Mouse (Mus musculus) embryonic stem cell, embryonic (primary cell): ENCODE measurements around the gene Gm45234.

Experiments used
- CTCF ChIA-PET, 4 experiments: fragments of 300-600 bp in 2 of 4; fragments of 350-600 bp in 2 of 4; sonication (Branson Sonifier 250); formaldehyde crosslinking; loops; one replicate each; lab custom pipeline; 2022; ENCODE audit warnings: inconsistent platforms in 2 of 4; lab: Charles Lee
- POLR2A ChIA-PET, 4 experiments: fragments of 300-600 bp in 2 of 4; fragments of 350-600 bp in 2 of 4; sonication (Branson Sonifier 250); formaldehyde crosslinking; loops; one replicate each; lab custom pipeline; 2022; ENCODE audit warnings: antibody characterized with exemption in 4 of 4, inconsistent platforms in 1 of 4; lab: Charles Lee

The Gm45234 gene

DNA sequence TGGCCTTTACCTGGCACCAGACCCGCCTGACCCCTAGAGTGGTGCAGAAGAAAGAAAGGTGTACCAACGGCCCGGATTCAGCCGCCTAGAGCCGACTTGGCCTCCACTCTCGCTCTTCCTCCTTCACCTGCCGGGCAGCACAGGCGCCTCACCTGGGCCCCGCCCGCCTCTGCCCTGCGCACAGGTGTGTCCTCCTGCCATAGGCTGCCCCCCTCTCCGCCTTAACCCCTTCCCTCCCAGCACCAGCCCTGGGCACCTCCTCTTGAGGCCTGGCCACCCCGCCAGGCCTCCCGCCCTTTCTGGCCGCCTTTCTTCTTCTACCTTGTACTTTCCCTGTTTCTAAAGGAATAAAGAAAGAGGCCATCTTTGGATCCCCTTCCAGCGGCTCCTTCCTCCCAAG is 37.1 kb downstream of the Gm45234 start:
- CTCF ChIA-PET, result interaction anchor here (0.6 to 1.7 kb wide), 12 partner anchors 14 to 363 kb away, joined by 3 to 8 read pairs (median 4); partner anchors contain the start of genes C1rl (in 1 of the 4) and Ptpn6 (in 1 of the 4)
- POLR2A ChIA-PET, result interaction anchor here (0.6 to 24.9 kb wide), 24 partner anchors 13 to 509 kb away, joined by 3 to 686 read pairs (median 5); partner anchors contain the start of genes Grcc10 (in 4 of the 4), Ptpn6 (in 3 of the 4), Atn1 (in 1 of the 4) and Cdca3 (in 1 of the 4)

DNA sequence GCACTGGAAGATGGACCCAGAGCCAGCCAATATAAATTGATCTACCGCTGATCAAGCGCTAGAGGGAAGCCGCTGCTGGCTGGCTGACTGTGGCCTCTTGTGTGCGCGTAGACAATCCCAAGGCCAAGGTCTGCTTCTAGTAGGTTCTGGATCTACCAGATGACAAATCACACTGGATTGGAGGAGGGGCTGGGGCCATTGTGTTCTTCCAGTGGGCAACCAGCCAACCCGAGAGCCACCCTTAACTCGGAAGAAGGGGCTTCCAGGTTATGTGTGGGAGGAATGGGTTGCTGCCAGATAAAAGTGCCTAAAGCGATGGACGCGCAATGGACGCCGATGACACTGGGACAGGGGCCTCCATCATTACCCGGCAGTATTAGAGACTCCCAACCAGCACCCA is 37.9 kb downstream of the Gm45234 start:
- CTCF ChIA-PET, result interaction anchor here in 3 of 4 experiments (1.1 to 2.8 kb wide), 9 partner anchors 15 to 269 kb away, joined by 3 to 12 read pairs (median 4); partner anchors contain the start of genes Gm45234 (in 1 of the 3), Grcc10 (in 1 of the 3), Mlf2 (in 1 of the 3) and Ptpn6 (in 1 of the 3)
- POLR2A ChIA-PET, result interaction anchor here (0.6 to 24.9 kb wide), 31 partner anchors 8 to 395 kb away, joined by 3 to 686 read pairs (median 6); partner anchors contain the start of genes Grcc10 (in 4 of the 4), Ptpn6 (in 3 of the 4), Lpcat3 (in 2 of the 4) and Cdca3 (in 1 of the 4)

GRCm38 (mm10) chr6:124716864-124717490 is 38.8 kb downstream of the Gm45234 start:
- POLR2A ChIA-PET, result interaction anchor here (0.7 to 24.9 kb wide), 55 partner anchors 8 to 475 kb away, joined by 3 to 686 read pairs (median 4); partner anchors contain the start of genes Grcc10 (in 4 of the 4), Ptpn6 (in 4 of the 4), Lpcat3 (in 2 of the 4) and Atn1 (in 1 of the 4)
- CTCF ChIA-PET, result interaction anchor here (0.6 to 2.8 kb wide), 48 partner anchors 12 to 367 kb away, joined by 3 to 12 read pairs (median 4); partner anchors contain the start of genes Ptpn6 (in 3 of the 4), Grcc10 (in 2 of the 4), Mlf2 (in 2 of the 4) and Gm45234 (in 1 of the 4)

DNA sequence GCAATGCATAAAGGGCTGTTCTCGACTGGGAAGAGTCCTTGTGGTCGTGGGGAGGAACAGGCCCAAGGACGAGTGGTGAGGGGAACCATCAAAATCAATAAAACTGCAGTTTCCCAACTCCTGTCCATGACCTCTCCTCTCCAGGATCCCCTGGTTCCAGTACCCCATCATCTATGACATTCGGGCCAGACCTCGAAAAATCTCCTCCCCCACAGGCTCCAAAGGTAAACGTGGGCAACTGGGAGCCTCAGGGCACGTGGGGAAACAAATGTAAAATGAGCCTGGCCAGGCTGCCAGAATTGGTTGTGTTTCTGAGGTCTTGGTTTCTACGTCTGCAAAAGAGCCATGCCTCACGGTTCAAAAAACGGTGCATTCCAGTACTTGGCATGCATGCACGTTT is 42.9 kb downstream of the Gm45234 start:
- CTCF ChIA-PET, result interaction anchor here in 2 of 4 experiments (1.2 to 1.9 kb wide), 3 partner anchors 10 to 28 kb away, joined by 3 to 20 read pairs (median 6); partner anchors contain the start of gene Grcc10 (in 1 of the 2)
- POLR2A ChIA-PET, result interaction anchor here in 3 of 4 experiments (0.6 to 24.9 kb wide), 35 partner anchors 10 to 477 kb away, joined by 3 to 686 read pairs (median 7); partner anchors contain the start of genes Atn1 (in 3 of the 3), Grcc10 (in 3 of the 3), Ptpn6 (in 3 of the 3) and Cdca3 (in 2 of the 3)

GRCm38 (mm10) chr6:124711824-124712782 is 43.7 kb downstream of the Gm45234 start, which contains the start of the genes Emg1 and Phb2:
Emg1 (minus strand) TSS chr6:124712178.
Phb2 (plus strand) TSS chr6:124712336.
- ChIA-PET POLR2A (interaction anchor here (0.5 to 24.9 kb wide), 96 partner anchors 8 to 1907 kb away, joined by 3 to 686 read pairs (median 4); partner anchors contain the start of genes Grcc10 (in 4 of the 4), Atn1 (in 3 of the 4), Ptpn6 (in 3 of the 4) and Zfp384 (in 3 of the 4)), CTCF (interaction anchor here (0.6 to 1.9 kb wide), 17 partner anchors 9 to 219 kb away, joined by 3 to 20 read pairs (median 4); partner anchors contain the start of genes Grcc10 (in 1 of the 4), Mlf2 (in 1 of the 4) and Ptpn6 (in 1 of the 4))

- ChIA-PET POLR2A (interaction anchor here (0.6 to 24.9 kb wide), 10 partner anchors 8 to 101 kb away, joined by 3 to 686 read pairs (median 5); partner anchors contain the start of genes Grcc10 (in 3 of the 4), Ptpn6 (in 2 of the 4), Atn1 (in 1 of the 4) and Gm45234 (in 1 of the 4)), CTCF (interaction anchor here in 2 of 4 experiments (0.6 kb wide), 2 partner anchors 50 to 860 kb away, joined by 3 to 4 read pairs; no protein-coding TSS in a partner anchor)
These were observed 47.4 kb downstream of the Gm45234 start for GRCm38 (mm10) chr6:124708289-124708889.

- CTCF ChIA-PET, result interaction anchor here in 3 of 4 experiments (0.6 to 1.1 kb wide), 3 partner anchors 34 to 53 kb away, joined by 3 to 7 read pairs (median 6); no protein-coding TSS in a partner anchor
These were observed 49.7 kb downstream of the Gm45234 start for GRCm38 (mm10) chr6:124706061-124706627.

GRCm38 (mm10) chr6:124704417-124704816 is 51.4 kb downstream of the Gm45234 start:
- CTCF ChIA-PET, result interaction anchor here (0.5 to 1.2 kb wide), 9 partner anchors 13 to 1940 kb away, joined by 3 to 8 read pairs (median 3); no protein-coding TSS in a partner anchor
- POLR2A ChIA-PET, result interaction anchor here in 3 of 4 experiments (0.8 to 24.9 kb wide), 16 partner anchors 7 to 230 kb away, joined by 3 to 686 read pairs (median 8); partner anchors contain the start of genes Emg1 (in 2 of the 3), Grcc10 (in 2 of the 3), Phb2 (in 2 of the 3) and Ptpn6 (in 2 of the 3)

More at GRCm38 (mm10) chr6:124706061-124706627, 49.7 kb downstream of the Gm45234 start:
- POLR2A ChIA-PET, result interaction anchor here (0.5 to 24.9 kb wide), 25 partner anchors 8 to 225 kb away, joined by 3 to 686 read pairs (median 4); partner anchors contain the start of genes Grcc10 (in 2 of the 4), Ptpn6 (in 2 of the 4), Atn1 (in 1 of the 4) and Spsb2 (in 1 of the 4)

DNA sequence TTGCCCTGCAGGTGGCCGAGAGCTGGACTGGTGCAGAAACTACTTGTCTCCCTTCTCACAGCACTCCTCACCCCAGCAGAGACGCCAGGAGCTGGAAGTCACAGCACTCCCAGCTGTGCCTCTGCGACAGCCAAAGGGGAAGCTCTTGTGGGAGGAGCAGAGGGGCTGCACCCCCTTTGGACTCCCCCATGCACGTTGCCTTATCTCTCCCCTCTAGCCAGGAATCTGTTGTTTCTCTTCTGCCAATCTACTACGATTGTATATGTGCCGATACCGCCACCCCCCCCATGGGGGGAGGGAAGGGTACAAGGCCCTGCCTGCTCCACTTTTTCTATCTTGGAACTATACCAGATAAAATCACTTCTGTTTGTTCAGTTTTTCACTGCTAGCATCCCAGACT is 52.0 kb downstream of the Gm45234 start:
- ChIA-PET CTCF (interaction anchor here (0.5 to 2.2 kb wide), 6 partner anchors 12 to 1940 kb away, joined by 3 to 8 read pairs (median 8); partner anchors contain the start of gene C1rl (in 1 of the 4)), POLR2A (interaction anchor here (0.5 to 24.9 kb wide), 26 partner anchors 8 to 227 kb away, joined by 3 to 686 read pairs (median 8); partner anchors contain the start of genes Grcc10 (in 4 of the 4), Emg1 (in 3 of the 4), Phb2 (in 3 of the 4) and Ptpn6 (in 3 of the 4))

- ChIA-PET POLR2A (interaction anchor here (0.6 to 24.9 kb wide), 70 partner anchors 8 to 512 kb away, joined by 3 to 686 read pairs (median 5); partner anchors contain the start of genes Emg1 (in 4 of the 4), Grcc10 (in 4 of the 4), Phb2 (in 4 of the 4) and Lpcat3 (in 3 of the 4)), CTCF (interaction anchor here (0.6 to 2.9 kb wide), 82 partner anchors 9 to 489 kb away, joined by 3 to 22 read pairs (median 4); partner anchors contain the start of genes Emg1 (in 4 of the 4), Phb2 (in 4 of the 4), C1rl (in 3 of the 4) and Lpcat3 (in 3 of the 4))
These were observed 53.1 kb downstream of the Gm45234 start for GRCm38 (mm10) chr6:124702784-124703103.

DNA sequence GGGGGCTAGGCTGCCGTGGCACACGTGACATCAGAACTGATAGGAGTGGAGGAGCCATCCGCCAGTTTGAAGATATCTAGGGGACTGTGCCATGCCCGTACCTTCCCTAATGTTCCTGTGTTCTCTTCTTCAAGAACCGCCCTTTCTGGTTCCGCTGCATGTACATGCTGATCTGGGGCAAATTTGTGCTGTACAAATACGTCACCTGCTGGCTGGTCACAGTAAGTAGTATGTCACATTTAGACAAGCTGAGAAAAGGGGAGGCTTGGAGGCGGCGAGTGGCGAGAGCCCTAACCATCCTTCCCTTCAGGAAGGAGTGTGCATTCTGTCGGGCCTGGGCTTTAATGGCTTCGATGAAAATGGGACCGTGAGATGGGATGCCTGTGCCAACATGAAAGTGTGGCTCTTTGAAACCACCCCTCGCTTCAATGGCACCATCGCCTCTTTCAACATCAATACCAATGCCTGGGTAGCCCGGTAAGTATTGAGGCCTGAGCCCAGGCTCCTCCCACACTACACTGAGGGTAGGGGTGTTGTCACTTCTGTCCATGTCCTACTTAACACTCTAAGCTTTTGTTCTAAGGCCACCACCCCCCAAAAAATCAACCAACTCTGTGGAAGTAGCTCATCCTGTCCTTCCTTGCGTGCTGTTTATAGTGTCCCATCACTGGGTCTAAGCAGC is 53.6 kb downstream of the Gm45234 start:
- CTCF ChIA-PET, result interaction anchor here (0.5 to 2.9 kb wide), 71 partner anchors 8 to 490 kb away, joined by 3 to 22 read pairs (median 4); partner anchors contain the start of genes Lpcat3 (in 3 of the 4), Atn1 (in 2 of the 4), C1rl (in 2 of the 4) and Cdca3 (in 2 of the 4)
- POLR2A ChIA-PET, result interaction anchor here (0.6 to 24.9 kb wide), 76 partner anchors 8 to 513 kb away, joined by 3 to 686 read pairs (median 4); partner anchors contain the start of genes Emg1 (in 4 of the 4), Grcc10 (in 4 of the 4), Phb2 (in 4 of the 4) and Lpcat3 (in 3 of the 4)

- POLR2A ChIA-PET, result interaction anchor here (0.6 to 24.9 kb wide), 33 partner anchors 9 to 475 kb away, joined by 3 to 686 read pairs (median 4); partner anchors contain the start of genes Emg1 (in 4 of the 4), Grcc10 (in 4 of the 4), Phb2 (in 4 of the 4) and Lpcat3 (in 2 of the 4)
These were observed 54.5 kb downstream of the Gm45234 start for GRCm38 (mm10) chr6:124701338-124701737.

GRCm38 (mm10) chr6:124699962-124700610 is 55.7 kb downstream of the Gm45234 start:
- POLR2A ChIA-PET, result interaction anchor here (0.5 to 24.9 kb wide), 21 partner anchors 7 to 545 kb away, joined by 3 to 686 read pairs (median 4); partner anchors contain the start of genes Grcc10 (in 4 of the 4), Emg1 (in 2 of the 4), Phb2 (in 2 of the 4) and Ptpn6 (in 2 of the 4)
- CTCF ChIA-PET, result interaction anchor here in 2 of 4 experiments (0.9 to 1.4 kb wide), 4 partner anchors 12 to 390 kb away, joined by 3 to 4 read pairs (median 3); partner anchors contain the start of genes Emg1 (in 1 of the 2) and Phb2 (in 1 of the 2)

More at GRCm38 (mm10) chr6:124701338-124701737, 54.5 kb downstream of the Gm45234 start:
- CTCF ChIA-PET, result interaction anchor here (0.6 to 2.9 kb wide), 17 partner anchors 8 to 389 kb away, joined by 3 to 22 read pairs (median 4); partner anchors contain the start of genes Emg1 (in 1 of the 4), Lpcat3 (in 1 of the 4) and Phb2 (in 1 of the 4)
